Mouse (Mus musculus) E14TG2a.4 (cell line): ENCODE measurements at regions not wholly inside any gene's neighbourhood (a gene's known extent, or its start where the extent isn't known, plus 50 kb on each side); places are given as distances from the start of the nearest gene placed in this dataset.

Experiments used
- CTCF ChIP-seq: conservative IDR thresholded peaks from 2 replicates; pipeline ENCODE4 v1.5.1; 2014; ENCODE audit warnings: low read length
- NANOG ChIP-seq: IDR thresholded peaks from 2 replicates; pipeline ENCODE4 v1.6.1; 2014; ENCODE audit warnings: borderline replicate concordance, low read length, mixed read lengths
- POU5F1 ChIP-seq: IDR thresholded peaks from 2 replicates; pipeline ENCODE4 v1.6.1; 2014; ENCODE audit warnings: low read length, borderline replicate concordance

GRCm38 (mm10) chr12:12645183-12645582 lies 296.5 kb downstream of the Mycn start:
- TF ChIP-seq CTCF (no peak), POU5F1 (no peak), NANOG (no peak)
